Mouse (Mus musculus): ENCODE data around the gene Focad. TPM values are rescaled to one million over a fixed set of nuclear protein-coding genes. Genes with fewer than 3 reads are reported as not detected.

Gene Focad
- 2.4 and 3.7 TPM in 2 replicates for polyA plus RNA-seq (2012; ENCODE audit: insufficient read depth, insufficient read length, missing spikeins)

GRCm38 (mm10) chr4:88094062-88094767 lies at the start of gene Focad:
Focad (plus strand) TSS chr4:88094629.
- TF ChIP-seq POLR2A (IDR thresholded peaks at IDR 0.05; ENCODE audit: borderline replicate concordance, low read depth, low read length) (peak; percentile 10), CTCF (IDR thresholded peaks at IDR 0.05; ENCODE audit: low read depth, low read length) (no peak)
- Histone ChIP-seq H3K27ac (ENCODE audit: insufficient read depth, low read depth, low read length) (peak within 1 kb of the TSS; percentile 83), H3K4me1 (ENCODE audit: control insufficient read depth, insufficient read depth, low read length) (no peaks in the 10 kb centered on the region), H3K4me3 (ENCODE audit: insufficient read depth, low read length) (peak within 1 kb of the TSS; percentile 86)

GRCm38 (mm10) chr4:88045151-88045550 lies 49.3 kb upstream of the Focad start:
- Histone ChIP-seq H3K4me1 (ENCODE audit: control insufficient read depth, insufficient read depth, low read length) (no peaks in the 10 kb centered on the region), H3K27ac (ENCODE audit: insufficient read depth, low read depth, low read length) (no peak overlapping the region), H3K4me3 (ENCODE audit: insufficient read depth, low read length) (no peak overlapping the region)
- TF ChIP-seq CTCF (IDR thresholded peaks at IDR 0.05; ENCODE audit: low read depth, low read length) (no peak), POLR2A (IDR thresholded peaks at IDR 0.05; ENCODE audit: borderline replicate concordance, low read depth, low read length) (no peak)

- no peak overlapping the region for H3K4me3 ChIP-seq (ENCODE audit: insufficient read depth, low read length)
- TF ChIP-seq POLR2A (IDR thresholded peaks at IDR 0.05; ENCODE audit: borderline replicate concordance, low read depth, low read length) (no peak), CTCF (IDR thresholded peaks at IDR 0.05; ENCODE audit: low read depth, low read length) (no peak)
- H3K4me1 ChIP-seq (ENCODE audit: control insufficient read depth, insufficient read depth, low read length): no peaks in the 10 kb centered on the region
- no peak overlapping the region for H3K27ac ChIP-seq (ENCODE audit: insufficient read depth, low read depth, low read length)
These were observed 48.1 kb upstream of the Focad start for GRCm38 (mm10) chr4:88046280-88046679.

GRCm38 (mm10) chr4:88075388-88075787 lies 19.0 kb upstream of the Focad start:
- Histone ChIP-seq H3K27ac (ENCODE audit: insufficient read depth, low read depth, low read length) (no peak overlapping the region), H3K4me1 (ENCODE audit: control insufficient read depth, insufficient read depth, low read length) (no peaks in the 10 kb centered on the region), H3K4me3 (ENCODE audit: insufficient read depth, low read length) (no peak overlapping the region)
- TF ChIP-seq POLR2A (IDR thresholded peaks at IDR 0.05; ENCODE audit: borderline replicate concordance, low read depth, low read length): no peak
- no peak for TF ChIP-seq CTCF (IDR thresholded peaks at IDR 0.05; ENCODE audit: low read depth, low read length)

GRCm38 (mm10) chr4:88078983-88079382 lies 15.4 kb upstream of the Focad start:
- peaks cover 2% of the 10 kb centered on the region; the same call in 1 of the 2 replicates for H3K4me1 ChIP-seq (ENCODE audit: control insufficient read depth, insufficient read depth, low read length)
- TF ChIP-seq CTCF (IDR thresholded peaks at IDR 0.05; ENCODE audit: low read depth, low read length) (no peak), POLR2A (IDR thresholded peaks at IDR 0.05; ENCODE audit: borderline replicate concordance, low read depth, low read length) (no peak)
- no peak overlapping the region for H3K27ac ChIP-seq (ENCODE audit: insufficient read depth, low read depth, low read length)
- no peak overlapping the region for H3K4me3 ChIP-seq (ENCODE audit: insufficient read depth, low read length)

GRCm38 (mm10) chr4:88081417-88081816 lies 13.0 kb upstream of the Focad start:
- peaks cover 2% of the 10 kb centered on the region; the same call in 1 of the 2 replicates for H3K4me1 ChIP-seq (ENCODE audit: control insufficient read depth, insufficient read depth, low read length)
- TF ChIP-seq POLR2A (IDR thresholded peaks at IDR 0.05; ENCODE audit: borderline replicate concordance, low read depth, low read length): no peak
- no peak for TF ChIP-seq CTCF (IDR thresholded peaks at IDR 0.05; ENCODE audit: low read depth, low read length)
- peak overlapping the region; percentile 40 for H3K4me3 ChIP-seq (ENCODE audit: insufficient read depth, low read length)
- no peak overlapping the region for H3K27ac ChIP-seq (ENCODE audit: insufficient read depth, low read depth, low read length)

- no peak for TF ChIP-seq POLR2A (IDR thresholded peaks at IDR 0.05; ENCODE audit: borderline replicate concordance, low read depth, low read length)
- no peak for TF ChIP-seq CTCF (IDR thresholded peaks at IDR 0.05; ENCODE audit: low read depth, low read length)
- peaks cover 2% of the 10 kb centered on the region; the same call in 1 of the 2 replicates for H3K4me1 ChIP-seq (ENCODE audit: control insufficient read depth, insufficient read depth, low read length)
- no peak overlapping the region for H3K27ac ChIP-seq (ENCODE audit: insufficient read depth, low read depth, low read length)
- H3K4me3 ChIP-seq (ENCODE audit: insufficient read depth, low read length): no peak overlapping the region
These were observed 12.5 kb upstream of the Focad start for GRCm38 (mm10) chr4:88081885-88082284.

GRCm38 (mm10) chr4:88082381-88082780 lies 12.0 kb upstream of the Focad start:
- TF ChIP-seq CTCF (IDR thresholded peaks at IDR 0.05; ENCODE audit: low read depth, low read length) (no peak), POLR2A (IDR thresholded peaks at IDR 0.05; ENCODE audit: borderline replicate concordance, low read depth, low read length) (no peak)
- Histone ChIP-seq H3K4me3 (ENCODE audit: insufficient read depth, low read length) (no peak overlapping the region), H3K27ac (ENCODE audit: insufficient read depth, low read depth, low read length) (no peak overlapping the region), H3K4me1 (ENCODE audit: control insufficient read depth, insufficient read depth, low read length) (peaks cover 2% of the 10 kb centered on the region; the same call in 1 of the 2 replicates)

- no peak overlapping the region for H3K27ac ChIP-seq (ENCODE audit: insufficient read depth, low read depth, low read length)
- no peak overlapping the region for H3K4me3 ChIP-seq (ENCODE audit: insufficient read depth, low read length)
- peaks cover 2% of the 10 kb centered on the region; the same call in 1 of the 2 replicates for H3K4me1 ChIP-seq (ENCODE audit: control insufficient read depth, insufficient read depth, low read length)
- TF ChIP-seq POLR2A (IDR thresholded peaks at IDR 0.05; ENCODE audit: borderline replicate concordance, low read depth, low read length) (no peak), CTCF (IDR thresholded peaks at IDR 0.05; ENCODE audit: low read depth, low read length) (no peak)
These were observed 10.6 kb upstream of the Focad start for GRCm38 (mm10) chr4:88083781-88084180.

- no peak overlapping the region for H3K4me3 ChIP-seq (ENCODE audit: insufficient read depth, low read length)
- no peak overlapping the region for H3K27ac ChIP-seq (ENCODE audit: insufficient read depth, low read depth, low read length)
- H3K4me1 ChIP-seq (ENCODE audit: control insufficient read depth, insufficient read depth, low read length): no peaks in the 10 kb centered on the region
- no peak for TF ChIP-seq POLR2A (IDR thresholded peaks at IDR 0.05; ENCODE audit: borderline replicate concordance, low read depth, low read length)
- TF ChIP-seq CTCF (IDR thresholded peaks at IDR 0.05; ENCODE audit: low read depth, low read length): no peak
These were observed 4.1 kb upstream of the Focad start for GRCm38 (mm10) chr4:88090316-88090715.
